Mouse (Mus musculus) E14TG2a.4 (cell line): Measurements from ENCODE around the gene Igsf21.

Source experiments
- CTCF ChIP-seq: conservative IDR thresholded peaks from 2 replicates; pipeline ENCODE4 v1.5.1; 2014; ENCODE audit warnings: low read length
- NANOG ChIP-seq: IDR thresholded peaks from 2 replicates; pipeline ENCODE4 v1.6.1; 2014; ENCODE audit warnings: borderline replicate concordance, low read length, mixed read lengths
- POU5F1 ChIP-seq: IDR thresholded peaks from 2 replicates; pipeline ENCODE4 v1.6.1; 2014; ENCODE audit warnings: low read length, borderline replicate concordance

DNA sequence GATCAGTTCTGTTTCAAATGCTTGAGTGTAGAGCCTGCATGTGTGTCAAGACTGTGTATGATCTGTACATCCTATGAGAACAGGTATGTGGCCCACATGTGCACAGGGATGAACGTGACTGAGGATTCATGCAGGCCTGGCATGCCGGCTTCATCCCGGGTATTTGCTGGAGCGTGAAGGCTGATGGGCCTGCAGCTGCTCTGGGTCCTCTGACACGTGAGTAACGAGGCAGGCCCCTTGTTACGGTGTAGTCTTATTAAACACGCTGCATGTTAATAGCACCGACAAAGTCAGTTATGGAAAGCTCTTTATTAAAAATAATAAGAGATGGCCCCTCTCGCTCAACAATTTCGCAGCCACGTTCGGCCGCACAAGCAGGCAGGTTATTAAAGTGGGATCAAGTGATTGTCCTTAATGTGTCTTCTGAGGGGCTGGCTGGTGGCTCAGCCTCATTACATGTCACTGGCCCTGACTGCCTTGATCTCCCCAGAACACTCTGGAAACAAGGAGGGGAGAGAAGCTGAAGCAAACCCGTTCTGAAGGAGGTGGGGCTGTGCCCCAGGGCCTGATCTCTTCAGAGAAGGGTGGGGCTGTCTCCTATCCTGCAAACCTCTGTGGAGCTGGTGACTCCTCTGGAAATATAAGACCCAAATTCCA is 22.7 kb upstream of the Igsf21 start:
- TF ChIP-seq CTCF (no peak), POU5F1 (no peak), NANOG (no peak)
